Mouse (Mus musculus) olfactory bulb, adult 2 months (tissue): ENCODE measurements around the gene Stil. TPM values are rescaled to one million over a fixed set of nuclear protein-coding genes. Genes with fewer than 3 reads are reported as not detected.
A peak's percentile ranks its signal among the peaks of the same experiment; 100 is the strongest.
"Not testable (repeated sequence)": the region's sequence is repeated elsewhere in the genome, so short reads cannot be mapped to it uniquely, and the experiment has no call there.

Source experiments
- H3K27ac ChIP-seq: fragments of 200-500 bp; 2 replicates; pipeline ENCODE4 v1.5.1; 2012; ENCODE audit warnings: low read depth, low read length; ENCODE audit not compliant: insufficient read depth
- H3K4me1 ChIP-seq: fragments of 200-500 bp; 2 replicates; pipeline ENCODE4 v1.6.1; 2012; ENCODE audit warnings: low read length; ENCODE audit not compliant: control insufficient read depth, insufficient read depth
- H3K4me3 ChIP-seq: fragments of 200-500 bp; 2 replicates; pipeline ENCODE4 v1.5.1; 2012; ENCODE audit warnings: mild to moderate bottlenecking, low read depth, low read length, moderate library complexity; ENCODE audit not compliant: insufficient read depth
- CTCF ChIP-seq: fragments of 200-500 bp; IDR thresholded peaks from 2 replicates; pipeline ENCODE4 v1.5.1; 2012; ENCODE audit warnings: low read depth, mild to moderate bottlenecking, low read length, moderate library complexity; ENCODE audit not compliant: insufficient read depth
- POLR2A ChIP-seq: fragments of 200-500 bp; IDR thresholded peaks from 2 replicates; pipeline ENCODE4 v1.6.1; 2012; ENCODE audit warnings: mild to moderate bottlenecking, low read depth, low read length, moderate library complexity; ENCODE audit not compliant: insufficient read depth
- WGBS: fragments of 180-500 bp; shearing (Covaris S2); methylation state at CpG from one replicate; pipeline ENCODE4 v1.1.7; 2018; 5-methylcytosine and 5-hydroxymethylcytosine counted together
- polyA plus RNA-seq: library from polyadenylated mRNA; stranded (reverse); fragments of >200 nt; gene quantifications from 2 replicates; pipeline ENCODE4 v1.2.4, GENCODE M21; 2012; ENCODE audit warnings: low replicate concordance; ENCODE audit not compliant: missing spikeins, insufficient read depth, insufficient read length

Gene Stil
- polyA plus RNA-seq = not detected in 2 replicates

DNA sequence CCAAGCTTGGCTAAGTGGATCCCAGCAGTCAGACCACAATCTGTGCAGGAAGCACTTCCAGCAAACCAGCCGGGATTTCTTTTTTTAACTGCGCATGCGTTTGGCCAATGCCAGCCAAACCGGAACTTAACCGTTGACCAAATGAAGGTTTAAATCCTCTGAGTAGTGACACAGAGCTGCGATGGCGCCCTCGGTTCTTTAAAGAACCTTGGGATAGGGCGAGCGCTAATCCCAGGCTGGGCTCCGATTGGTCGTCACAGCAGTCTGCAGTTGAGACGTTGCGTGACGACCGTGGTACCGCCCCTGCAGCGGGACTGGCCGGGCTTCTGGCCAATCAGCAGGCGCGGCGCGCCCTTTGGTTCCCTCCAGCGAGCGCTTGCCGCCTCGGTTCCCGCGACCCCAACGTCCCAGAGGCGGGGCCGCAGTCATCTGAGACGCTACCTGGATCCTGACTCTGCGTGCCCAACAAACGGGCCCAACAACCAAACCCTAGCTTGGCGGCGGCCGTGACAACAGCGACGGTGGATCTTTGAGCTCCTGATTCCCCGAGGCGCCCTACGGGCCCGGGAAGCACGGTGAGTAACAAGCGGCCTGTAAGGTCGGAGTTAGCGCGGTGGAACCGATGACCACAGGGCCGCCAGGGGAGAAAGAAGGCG, at the start of gene Stil:
Gene Stil (plus strand): TSS at position 387 of the 656 bp plus-strand sequence.
- WGBS = under 1% methylated on average over 52 of the region's 52 CpGs
- peaks cover 3% of the 10 kb centered on the region; the same call in 1 of the 2 replicates for H3K4me1 ChIP-seq
- TF ChIP-seq CTCF (no peak), POLR2A (peak; percentile 56; the same call in 1 of the 2 replicates)

DNA sequence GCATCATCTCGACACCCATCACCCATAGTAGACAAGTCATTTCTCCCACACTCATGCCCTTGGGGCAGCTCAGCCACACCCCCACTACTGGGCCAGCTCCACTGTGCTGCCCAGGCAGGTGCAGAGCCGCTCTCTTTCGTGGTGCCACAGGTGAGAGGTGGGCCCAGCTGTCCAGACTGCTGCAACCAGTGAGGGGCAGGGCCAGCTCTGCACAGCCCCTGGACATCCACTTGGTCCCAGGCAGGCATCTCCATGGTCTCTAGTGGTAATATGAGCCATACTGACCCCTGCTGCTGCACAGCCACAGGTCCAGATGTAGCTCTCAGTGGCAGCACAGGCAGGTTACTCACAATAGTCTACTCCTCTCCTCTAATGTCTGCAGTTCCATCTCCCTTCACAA, 46.8 kb upstream of the Stil start:
- no peak for TF ChIP-seq CTCF
- no peak for TF ChIP-seq POLR2A

More for the DNA sequence above, at the start of gene Stil:
- Histone ChIP-seq H3K27ac (peak within 1 kb of the TSS; percentile 84), H3K4me3 (peak within 1 kb of the TSS; percentile 56)

DNA sequence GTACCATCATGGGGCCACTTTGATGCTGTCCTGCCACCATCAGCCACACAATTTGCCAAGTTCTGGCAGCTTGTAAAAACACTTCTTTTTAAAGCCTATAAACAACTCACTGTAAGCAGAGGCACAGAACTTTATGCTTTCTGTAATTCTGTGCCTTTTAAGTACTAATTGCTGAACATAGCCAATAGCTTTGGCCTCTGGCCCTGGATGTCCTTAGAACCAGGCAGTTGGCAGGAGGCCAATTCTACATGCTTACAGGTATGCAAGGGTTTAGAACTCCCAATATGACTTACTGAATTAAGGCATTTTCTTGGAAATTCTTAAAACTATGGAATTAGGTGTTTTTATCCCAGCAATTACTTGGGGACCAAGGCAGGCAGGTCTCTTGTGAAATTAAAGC, 42.6 kb upstream of the Stil start:
- Histone ChIP-seq H3K4me3 (no peak overlapping the region), H3K27ac (no peak overlapping the region), H3K4me1 (no peaks in the 10 kb centered on the region)
- TF ChIP-seq POLR2A = no peak
- no peak for TF ChIP-seq CTCF

More for the DNA sequence above, 46.8 kb upstream of the Stil start:
- 83% methylated on average over 3 of the region's 3 CpGs for WGBS
- Histone ChIP-seq H3K4me3 (no peak overlapping the region), H3K27ac (no peak overlapping the region), H3K4me1 (no peaks in the 10 kb centered on the region)

DNA sequence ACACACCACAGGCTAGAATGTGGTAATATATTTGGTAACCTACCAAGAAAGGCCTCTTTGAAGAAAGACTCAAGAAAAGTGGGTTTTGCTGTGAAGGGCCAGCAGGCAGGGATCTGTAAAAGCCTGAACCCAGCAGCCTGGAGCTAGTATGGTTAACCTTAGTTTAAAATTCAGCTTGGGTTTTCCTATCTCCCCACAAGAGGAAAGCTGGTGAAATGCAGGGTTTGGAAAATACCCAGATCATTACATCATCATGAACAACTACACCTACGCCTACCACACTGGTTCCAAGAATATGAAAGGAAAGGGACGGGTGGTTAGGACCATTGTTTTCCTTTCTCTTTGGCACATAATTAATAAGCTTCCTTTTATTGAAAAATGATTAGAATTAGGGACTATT, 41.7 kb upstream of the Stil start:
- TF ChIP-seq CTCF (no peak), POLR2A (no peak)
- no peak overlapping the region for H3K27ac ChIP-seq
- WGBS = 61% methylated on average over 2 of the region's 2 CpGs
- H3K4me1 ChIP-seq = no peaks in the 10 kb centered on the region
- no peak overlapping the region for H3K4me3 ChIP-seq

DNA sequence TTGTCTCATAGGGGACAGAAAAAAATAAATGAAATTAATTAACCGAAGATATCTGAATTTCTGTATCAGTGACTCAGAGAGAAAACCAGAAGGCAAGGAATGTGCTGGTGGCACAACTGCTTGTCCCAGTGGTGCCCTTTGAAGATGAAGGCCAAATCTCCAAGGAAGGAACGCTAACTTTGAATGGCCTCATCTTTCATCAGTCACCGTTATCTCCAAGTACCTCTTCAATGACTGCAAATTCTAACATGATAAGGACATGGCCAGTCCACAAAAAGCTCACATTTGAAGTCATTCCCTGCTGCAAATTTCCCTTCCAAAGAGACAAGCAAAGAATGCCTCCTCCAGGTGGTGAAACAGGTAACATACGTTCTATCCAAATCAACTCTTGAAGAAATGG, 41.2 kb upstream of the Stil start:
- WGBS = 94% methylated on average over 4 of the region's 4 CpGs
- Histone ChIP-seq H3K4me1 (no peaks in the 10 kb centered on the region), H3K27ac (no peak overlapping the region), H3K4me3 (no peak overlapping the region)
- no peak for TF ChIP-seq CTCF
- TF ChIP-seq POLR2A = no peak

DNA sequence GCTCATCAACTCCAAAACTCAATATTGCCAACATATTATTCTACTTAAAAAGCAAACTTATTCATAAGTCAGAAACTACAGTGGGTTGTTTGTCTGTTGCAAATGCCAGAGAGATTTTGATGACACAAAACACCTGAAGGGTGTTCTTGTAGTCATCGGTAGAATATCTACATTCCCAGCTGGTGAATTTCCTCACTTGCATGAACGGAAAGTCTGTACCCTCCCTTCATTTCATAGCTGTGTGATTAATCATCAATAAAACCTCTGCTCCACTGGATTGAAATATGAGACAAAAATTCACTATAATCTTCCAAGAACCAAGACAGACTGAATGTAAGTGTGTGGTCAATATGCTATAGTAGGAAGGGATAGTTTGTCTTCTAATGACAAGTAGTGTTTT, 40.4 kb upstream of the Stil start:
- Histone ChIP-seq H3K27ac (no peak overlapping the region), H3K4me1 (no peaks in the 10 kb centered on the region), H3K4me3 (no peak overlapping the region)
- TF ChIP-seq CTCF = no peak
- 93% methylated on average over 2 of the region's 2 CpGs for WGBS

GRCm38 (mm10) chr4:114960881-114961280, 39.1 kb upstream of the Stil start:
- not testable (repeated sequence) for H3K4me1 ChIP-seq, H3K27ac ChIP-seq, H3K4me3 ChIP-seq
- WGBS = 95% methylated on average over 2 of the region's 2 CpGs

DNA sequence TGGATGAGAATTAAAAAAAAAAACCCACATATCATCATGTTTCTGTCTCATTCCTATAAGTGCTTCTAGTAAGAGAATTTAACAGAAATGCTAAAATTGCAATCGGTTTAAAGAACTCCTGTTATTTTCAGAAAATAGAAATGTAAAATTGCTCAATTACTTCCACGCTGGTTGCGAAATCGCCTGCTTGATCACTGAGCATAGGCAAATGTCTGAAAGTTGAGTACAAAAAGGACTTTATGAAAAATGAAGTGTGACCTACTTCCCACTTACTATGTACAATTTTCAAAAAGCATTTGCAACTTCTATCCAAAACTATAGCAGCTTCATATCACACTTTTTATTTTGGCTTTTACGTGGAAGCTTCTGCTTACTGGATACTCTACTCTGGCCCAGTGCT, 29.2 kb upstream of the Stil start:
- no peak overlapping the region for H3K4me3 ChIP-seq
- H3K4me1 ChIP-seq = no peaks in the 10 kb centered on the region
- 89% methylated on average over 5 of the region's 5 CpGs for WGBS
- no peak overlapping the region for H3K27ac ChIP-seq
- TF ChIP-seq POLR2A (no peak), CTCF (no peak)

DNA sequence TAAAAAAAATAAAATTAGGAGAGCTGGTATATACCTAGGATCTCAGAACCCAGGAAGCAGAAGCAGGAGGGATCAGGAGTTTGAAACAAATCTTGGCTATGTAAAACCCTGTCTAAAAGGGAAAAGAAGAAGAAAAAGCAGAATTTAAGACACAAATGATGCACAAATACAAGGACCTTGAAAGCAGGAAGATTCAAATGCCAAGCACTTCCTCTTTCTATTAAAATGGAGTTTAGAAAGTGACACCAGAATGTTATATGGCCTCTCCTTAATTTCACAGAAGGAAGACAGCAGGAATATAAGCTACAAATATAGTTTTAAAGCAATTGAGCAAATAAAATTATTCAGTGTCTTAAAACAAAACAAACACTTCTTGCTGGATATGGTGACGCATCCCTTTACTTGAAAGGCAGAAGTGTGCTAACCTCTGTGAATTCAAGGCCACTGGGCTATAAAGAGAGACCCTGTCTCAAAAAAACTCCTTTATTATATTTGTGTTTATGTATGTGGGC, 26.7 kb upstream of the Stil start:
- H3K4me3 ChIP-seq = no peak overlapping the region
- no peaks in the 10 kb centered on the region for H3K4me1 ChIP-seq
- TF ChIP-seq POLR2A (no peak), CTCF (no peak)
- 83% methylated on average over 1 of the region's 1 CpGs for WGBS
- no peak overlapping the region for H3K27ac ChIP-seq
